Mouse (Mus musculus) megakaryocyte progenitor cell, adult 5-6 weeks (primary cell): ENCODE measurements around the gene Olfr1218. TPM values are rescaled to one million over a fixed set of nuclear protein-coding genes. Genes with fewer than 3 reads are reported as not detected.
"Not testable (repeated sequence)": the region's sequence is repeated elsewhere in the genome, so short reads cannot be mapped to it uniquely, and the experiment has no call there.

Source experiments
- ATAC-seq: replicated peaks from 2 replicates; pipeline ENCODE4 v1.8.0; 2016; ENCODE audit warnings: mild to moderate bottlenecking, moderate TSS enrichment, inconsistent platforms; ENCODE audit not compliant: poor library complexity
- total RNA-seq, 2 experiments: library from RNA; stranded (forward) in 1 of 2; stranded (reverse) in 1 of 2; fragments of 157-497, 149-512 nt in 1 of 2; fragments of 200-1000 nt in 1 of 2; gene quantifications; 2 replicates each; pipeline versions ENCODE4 v1.2.3 to v1.2.4; 2015 to 2017

The Olfr1218 gene
- total RNA-seq (2015) (not detected in 2 replicates), total RNA-seq (2017) (not detected in 2 replicates)

- ATAC-seq, result no peak
Observed at GRCm38 (mm10) chr2:89061087-89061486, at the start of gene Olfr1218. Gene Olfr1218 (minus strand): TSS chr2:89061187.

GRCm38 (mm10) chr2:89106735-89107134 is 45.7 kb upstream of the Olfr1218 start, which contains the start of gene Olfr1220:
Gene Olfr1220 (minus strand): TSS chr2:89106835.
- ATAC-seq, result no peak

- ATAC-seq, result no peak
Observed at GRCm38 (mm10) chr2:89105651-89106050, 44.7 kb upstream of the Olfr1218 start.

DNA sequence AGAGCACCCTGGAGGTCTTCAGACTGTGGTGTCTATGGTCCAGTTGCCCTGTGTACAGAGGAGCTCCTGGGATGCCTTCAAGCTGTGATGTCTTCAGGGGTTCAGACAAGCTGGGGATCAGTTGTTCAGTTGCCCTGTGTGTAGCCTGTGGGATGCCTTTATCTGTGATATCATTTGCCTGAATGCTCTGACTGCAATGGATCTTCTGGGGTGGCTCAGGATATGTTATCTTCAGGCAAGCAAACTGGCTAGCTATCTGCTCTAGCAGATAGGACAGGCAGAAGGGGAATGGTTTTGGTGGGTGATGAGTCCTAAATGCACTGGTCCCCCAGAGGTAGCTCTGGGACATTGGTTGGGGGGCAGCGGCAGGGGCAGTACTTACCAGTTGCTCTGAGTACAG is 32.9 kb upstream of the Olfr1218 start:
- no peak for ATAC-seq

DNA sequence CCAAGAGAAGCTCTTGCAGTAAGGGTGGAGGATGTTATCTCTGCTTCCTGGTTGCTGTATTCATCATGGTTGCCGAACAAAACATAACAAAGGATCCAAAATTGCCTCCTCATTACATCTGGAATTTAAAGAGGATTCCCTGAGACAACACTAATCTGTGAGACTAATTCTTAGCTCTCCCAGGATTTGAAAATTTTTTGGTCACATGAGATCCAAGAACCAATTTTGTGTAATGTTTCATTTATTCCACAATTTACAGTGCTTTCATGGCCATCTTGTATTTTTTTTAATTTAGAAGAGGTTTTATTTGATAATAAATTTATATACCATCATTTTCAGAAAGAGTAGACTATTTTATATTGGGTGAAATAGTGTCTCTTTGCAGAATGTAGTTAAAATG is 22.4 kb upstream of the Olfr1218 start, which contains the start of gene Olfr1219:
Gene Olfr1219 (minus strand): TSS at position 101 of the 400 bp plus-strand sequence.
- ATAC-seq, result no peak

DNA sequence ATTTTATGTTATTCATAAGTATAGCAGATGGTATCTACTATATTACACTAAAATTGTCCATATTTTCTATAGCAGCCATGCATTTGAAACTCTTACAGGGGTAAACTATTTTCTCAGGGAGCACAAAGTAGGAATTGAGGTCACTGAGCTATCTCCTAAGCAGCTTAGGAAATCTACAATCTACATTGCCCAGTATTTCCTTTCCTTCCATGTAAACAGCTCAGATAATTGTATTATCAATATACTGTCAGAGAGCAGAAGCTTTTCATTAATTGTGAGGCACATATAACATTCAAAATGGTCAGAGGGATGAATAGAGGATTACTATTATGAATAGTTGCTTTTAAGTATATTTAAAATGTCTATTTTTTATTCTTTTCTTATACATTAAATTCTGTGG is 20.5 kb upstream of the Olfr1218 start:
- no peak for ATAC-seq

DNA sequence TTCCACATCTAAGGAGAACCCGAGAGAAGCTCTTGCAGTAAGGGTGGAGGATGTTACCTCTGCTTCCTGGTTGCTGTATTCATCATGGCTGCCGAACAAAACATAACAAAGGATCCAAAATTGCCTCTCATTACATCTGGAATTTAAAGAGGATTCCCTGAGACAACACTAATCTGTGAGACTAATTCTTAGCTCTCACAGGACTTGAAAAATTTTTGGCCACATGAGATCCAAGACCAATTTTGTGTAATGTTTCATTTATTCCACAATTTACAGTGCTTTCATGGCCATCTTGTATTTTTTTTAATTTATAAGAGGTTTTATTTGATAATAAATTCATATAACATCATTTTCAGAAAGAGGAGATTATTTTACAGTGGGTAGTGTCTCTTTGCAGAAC is 29.0 kb downstream of the Olfr1218 start, which contains the start of gene Olfr1217:
Gene Olfr1217 (minus strand): TSS at position 101 of the 400 bp plus-strand sequence.
- ATAC-seq, result no peak

DNA sequence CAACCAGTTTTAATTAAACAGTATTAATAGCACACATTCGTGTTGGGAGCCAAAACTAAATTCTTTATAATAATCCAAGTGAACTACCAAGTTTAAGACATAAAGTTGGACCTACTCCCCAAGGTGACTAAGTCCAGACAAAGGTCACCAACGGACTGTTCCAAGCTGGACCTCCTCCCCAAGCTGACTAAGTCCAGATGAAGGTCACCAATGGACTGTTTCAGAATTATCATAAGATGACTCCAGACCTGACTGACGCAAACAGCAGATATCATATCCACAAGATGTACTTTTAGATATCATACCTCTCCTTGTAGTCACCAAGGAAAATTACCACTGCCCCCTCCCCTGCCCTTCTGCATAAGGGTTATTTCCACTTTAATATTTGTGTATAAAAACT is 39.6 kb downstream of the Olfr1218 start:
- ATAC-seq, result not testable (repeated sequence)

DNA sequence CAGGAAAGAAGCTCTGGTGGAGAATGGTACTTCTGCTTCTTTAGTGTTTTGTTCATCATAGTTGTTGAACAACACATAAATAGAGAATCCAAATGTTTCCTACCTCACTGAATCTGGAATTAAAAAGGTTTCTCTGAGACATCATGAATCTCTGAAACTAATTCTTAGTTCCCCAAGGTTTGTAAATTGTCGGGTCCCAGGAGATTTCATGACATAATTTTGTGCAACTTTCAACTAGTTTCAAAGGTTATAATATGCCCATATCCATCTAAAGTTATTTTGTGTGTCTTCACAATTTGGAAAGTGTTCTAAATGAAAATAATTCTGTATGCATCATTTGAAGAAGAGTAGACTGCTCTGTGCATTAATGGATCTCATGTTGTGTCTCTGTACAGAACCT is 42.7 kb downstream of the Olfr1218 start, which contains the start of gene Olfr1216:
Gene Olfr1216 (minus strand): TSS at position 101 of the 400 bp plus-strand sequence.
- no peak for ATAC-seq

GRCm38 (mm10) chr2:89006873-89007272 is 54.1 kb downstream of the Olfr1218 start, which contains the start of gene Olfr1215:
Gene Olfr1215 (minus strand): TSS chr2:89006973.
- no peak for ATAC-seq

Other genes with a start within 250 kb of the Olfr1218 start
- gene Olfr1202, start 246.7 kb downstream of the Olfr1218 start, total RNA-seq (2015), result not detected in 2 replicates
- not detected in 2 replicates for gene Olfr1202, start 246.7 kb downstream of the Olfr1218 start, total RNA-seq (2017)
- gene Olfr1205, start 231.4 kb downstream of the Olfr1218 start, total RNA-seq (2015), result not detected in 2 replicates
- not detected in 2 replicates for gene Olfr1205, start 231.4 kb downstream of the Olfr1218 start, total RNA-seq (2017)
- not detected in 2 replicates for gene Olfr1204, start 211.9 kb downstream of the Olfr1218 start, total RNA-seq (2015)
- gene Olfr1204, start 211.9 kb downstream of the Olfr1218 start, total RNA-seq (2017), result not detected in 2 replicates
- not detected in 2 replicates for gene Olfr1206, start 198.0 kb downstream of the Olfr1218 start, total RNA-seq (2015)
- gene Olfr1206, start 198.0 kb downstream of the Olfr1218 start, total RNA-seq (2017), result not detected in 2 replicates
- gene Olfr1208, start 158.9 kb downstream of the Olfr1218 start, total RNA-seq (2015), result not detected in 2 replicates
- not detected in 2 replicates for gene Olfr1208, start 158.9 kb downstream of the Olfr1218 start, total RNA-seq (2017)
- gene Olfr1209, start 146.0 kb downstream of the Olfr1218 start, total RNA-seq (2015), result not detected in 2 replicates
- gene Olfr1209, start 146.0 kb downstream of the Olfr1218 start, total RNA-seq (2017), result not detected in 2 replicates
- gene Olfr1211, start 123.1 kb downstream of the Olfr1218 start, total RNA-seq (2015), result not detected in 2 replicates
- gene Olfr1211, start 123.1 kb downstream of the Olfr1218 start, total RNA-seq (2017), result not detected in 2 replicates
- not detected in 2 replicates for gene Olfr1212, start 107.2 kb downstream of the Olfr1218 start, total RNA-seq (2015)
- gene Olfr1212, start 107.2 kb downstream of the Olfr1218 start, total RNA-seq (2017), result not detected in 2 replicates
- gene Gm13762, start 80.9 kb downstream of the Olfr1218 start, total RNA-seq (2015), result not detected in 2 replicates
- not detected in 2 replicates for gene Gm13762, start 80.9 kb downstream of the Olfr1218 start, total RNA-seq (2017)
- not detected in 2 replicates for gene Olfr1214, start 68.5 kb downstream of the Olfr1218 start, total RNA-seq (2015)
- not detected in 2 replicates for gene Olfr1214, start 68.5 kb downstream of the Olfr1218 start, total RNA-seq (2017)
- gene Olfr1215, start 54.2 kb downstream of the Olfr1218 start, total RNA-seq (2015), result not detected in 2 replicates
- gene Olfr1215, start 54.2 kb downstream of the Olfr1218 start, total RNA-seq (2017), result not detected in 2 replicates
- not detected in 2 replicates for gene Olfr1216, start 42.8 kb downstream of the Olfr1218 start, total RNA-seq (2015)
- not detected in 2 replicates for gene Olfr1216, start 42.8 kb downstream of the Olfr1218 start, total RNA-seq (2017)
- gene Olfr1217, start 29.1 kb downstream of the Olfr1218 start, total RNA-seq (2015), result not detected in 2 replicates
- gene Olfr1217, start 29.1 kb downstream of the Olfr1218 start, total RNA-seq (2017), result not detected in 2 replicates
- gene Olfr1219, start 22.3 kb upstream of the Olfr1218 start, total RNA-seq (2015), result not detected in 2 replicates
- not detected in 2 replicates for gene Olfr1219, start 22.3 kb upstream of the Olfr1218 start, total RNA-seq (2017)
- not detected in 2 replicates for gene Olfr1220, start 45.6 kb upstream of the Olfr1218 start, total RNA-seq (2015)
- gene Olfr1220, start 45.6 kb upstream of the Olfr1218 start, total RNA-seq (2017), result not detected in 2 replicates
- gene Olfr1221, start 56.1 kb upstream of the Olfr1218 start, total RNA-seq (2015), result not detected in 2 replicates
- not detected in 2 replicates for gene Olfr1221, start 56.1 kb upstream of the Olfr1218 start, total RNA-seq (2017)
- not detected in 2 replicates for gene Olfr1222, start 71.9 kb upstream of the Olfr1218 start, total RNA-seq (2015)
- not detected in 2 replicates for gene Olfr1222, start 71.9 kb upstream of the Olfr1218 start, total RNA-seq (2017)
- not detected in 2 replicates for gene Olfr1223, start 90.4 kb upstream of the Olfr1218 start, total RNA-seq (2015)
- not detected in 2 replicates for gene Olfr1223, start 90.4 kb upstream of the Olfr1218 start, total RNA-seq (2017)
- not detected in 2 replicates for gene Olfr1224-ps1, start 102.9 kb upstream of the Olfr1218 start, total RNA-seq (2015)
- gene Olfr1224-ps1, start 102.9 kb upstream of the Olfr1218 start, total RNA-seq (2017), result not detected in 2 replicates
- gene Olfr1225, start 113.5 kb upstream of the Olfr1218 start, total RNA-seq (2015), result not detected in 2 replicates
- not detected in 2 replicates for gene Olfr1225, start 113.5 kb upstream of the Olfr1218 start, total RNA-seq (2017)
- gene Olfr1226, start 138.9 kb upstream of the Olfr1218 start, total RNA-seq (2015), result not detected in 2 replicates
- not detected in 2 replicates for gene Olfr1226, start 138.9 kb upstream of the Olfr1218 start, total RNA-seq (2017)
- gene Olfr1228, start 192.9 kb upstream of the Olfr1218 start, total RNA-seq (2015), result not detected in 2 replicates
- gene Olfr1228, start 192.9 kb upstream of the Olfr1218 start, total RNA-seq (2017), result not detected in 2 replicates
- not detected in 2 replicates for gene Olfr1229, start 226.8 kb upstream of the Olfr1218 start, total RNA-seq (2015)
- gene Olfr1229, start 226.8 kb upstream of the Olfr1218 start, total RNA-seq (2017), result not detected in 2 replicates
- not detected in 2 replicates for gene Olfr1230, start 236.1 kb upstream of the Olfr1218 start, total RNA-seq (2015)
- not detected in 2 replicates for gene Olfr1230, start 236.1 kb upstream of the Olfr1218 start, total RNA-seq (2017)
- gene Olfr1231, start 245.9 kb upstream of the Olfr1218 start, total RNA-seq (2015), result not detected in 2 replicates
- not detected in 2 replicates for gene Olfr1231, start 245.9 kb upstream of the Olfr1218 start, total RNA-seq (2017)